Mouse (Mus musculus): Measurements from ENCODE around the gene Cdr2l. TPM values are rescaled to one million over a fixed set of nuclear protein-coding genes. Genes with fewer than 3 reads are reported as not detected.

The Cdr2l gene
- polyA plus RNA-seq, 1 experiment, result 0.15 TPM

- H3K4me1 ChIP-seq (ENCODE audit: control insufficient read depth, insufficient read depth, low read length), result peaks cover 2% of the 10 kb centered on the region; the same call in 1 of the 2 replicates
- peak within 1 kb of the TSS; percentile 55 for H3K4me3 ChIP-seq (ENCODE audit: insufficient read depth, low read length)
- TF ChIP-seq POLR2A (IDR thresholded peaks at IDR 0.05; ENCODE audit: borderline replicate concordance, low read depth, low read length), result no peak
- no peak for TF ChIP-seq CTCF (IDR thresholded peaks at IDR 0.05; ENCODE audit: low read depth, low read length)
- H3K27ac ChIP-seq (ENCODE audit: insufficient read depth, low read depth, low read length), result no peak within 1 kb of the TSS
Observed at GRCm38 (mm10) chr11:115367395-115367944, 14.2 kb upstream of the Cdr2l start, which contains the start of gene Hid1. Hid1 (minus strand) TSS chr11:115367756.

GRCm38 (mm10) chr11:115370368-115370767 lies 11.3 kb upstream of the Cdr2l start:
- H3K4me1 ChIP-seq (ENCODE audit: control insufficient read depth, insufficient read depth, low read length), result peaks cover 5% of the 10 kb centered on the region
- H3K27ac ChIP-seq (ENCODE audit: insufficient read depth, low read depth, low read length), result no peak overlapping the region
- TF ChIP-seq POLR2A (IDR thresholded peaks at IDR 0.05; ENCODE audit: borderline replicate concordance, low read depth, low read length) (no peak), CTCF (IDR thresholded peaks at IDR 0.05; ENCODE audit: low read depth, low read length) (no peak)
- H3K4me3 ChIP-seq (ENCODE audit: insufficient read depth, low read length), result no peak overlapping the region

- TF ChIP-seq POLR2A (IDR thresholded peaks at IDR 0.05; ENCODE audit: borderline replicate concordance, low read depth, low read length) (no peak), CTCF (IDR thresholded peaks at IDR 0.05; ENCODE audit: low read depth, low read length) (no peak)
- Histone ChIP-seq H3K4me3 (ENCODE audit: insufficient read depth, low read length) (no peak overlapping the region), H3K4me1 (ENCODE audit: control insufficient read depth, insufficient read depth, low read length) (peaks cover 5% of the 10 kb centered on the region), H3K27ac (ENCODE audit: insufficient read depth, low read depth, low read length) (no peak overlapping the region)
Observed at GRCm38 (mm10) chr11:115371354-115371753, 10.4 kb upstream of the Cdr2l start.

GRCm38 (mm10) chr11:115372015-115372414 lies 9.7 kb upstream of the Cdr2l start:
- Histone ChIP-seq H3K4me1 (ENCODE audit: control insufficient read depth, insufficient read depth, low read length) (peaks cover 5% of the 10 kb centered on the region), H3K27ac (ENCODE audit: insufficient read depth, low read depth, low read length) (no peak overlapping the region), H3K4me3 (ENCODE audit: insufficient read depth, low read length) (no peak overlapping the region)
- TF ChIP-seq CTCF (IDR thresholded peaks at IDR 0.05; ENCODE audit: low read depth, low read length) (no peak), POLR2A (IDR thresholded peaks at IDR 0.05; ENCODE audit: borderline replicate concordance, low read depth, low read length) (no peak)

- TF ChIP-seq POLR2A (IDR thresholded peaks at IDR 0.05; ENCODE audit: borderline replicate concordance, low read depth, low read length) (no peak), CTCF (IDR thresholded peaks at IDR 0.05; ENCODE audit: low read depth, low read length) (no peak)
- H3K4me1 ChIP-seq (ENCODE audit: control insufficient read depth, insufficient read depth, low read length), result peaks cover 4% of the 10 kb centered on the region
- H3K4me3 ChIP-seq (ENCODE audit: insufficient read depth, low read length), result no peak overlapping the region
- H3K27ac ChIP-seq (ENCODE audit: insufficient read depth, low read depth, low read length), result no peak overlapping the region
Observed at GRCm38 (mm10) chr11:115372737-115373136, 9.0 kb upstream of the Cdr2l start.

GRCm38 (mm10) chr11:115373805-115374694 lies 7.7 kb upstream of the Cdr2l start:
- Histone ChIP-seq H3K27ac (ENCODE audit: insufficient read depth, low read depth, low read length) (no peak overlapping the region), H3K4me1 (ENCODE audit: control insufficient read depth, insufficient read depth, low read length) (peaks cover 3% of the 10 kb centered on the region), H3K4me3 (ENCODE audit: insufficient read depth, low read length) (peak overlapping the region; percentile 11)
- TF ChIP-seq POLR2A (IDR thresholded peaks at IDR 0.05; ENCODE audit: borderline replicate concordance, low read depth, low read length) (no peak), CTCF (IDR thresholded peaks at IDR 0.05; ENCODE audit: low read depth, low read length) (no peak)

GRCm38 (mm10) chr11:115374695-115375425 lies 6.9 kb upstream of the Cdr2l start:
- Histone ChIP-seq H3K4me1 (ENCODE audit: control insufficient read depth, insufficient read depth, low read length) (peaks cover 3% of the 10 kb centered on the region), H3K4me3 (ENCODE audit: insufficient read depth, low read length) (no peak overlapping the region), H3K27ac (ENCODE audit: insufficient read depth, low read depth, low read length) (no peak overlapping the region)
- TF ChIP-seq CTCF (IDR thresholded peaks at IDR 0.05; ENCODE audit: low read depth, low read length) (no peak), POLR2A (IDR thresholded peaks at IDR 0.05; ENCODE audit: borderline replicate concordance, low read depth, low read length) (no peak)

- peaks cover 3% of the 10 kb centered on the region for H3K4me1 ChIP-seq (ENCODE audit: control insufficient read depth, insufficient read depth, low read length)
- H3K4me3 ChIP-seq (ENCODE audit: insufficient read depth, low read length), result no peak overlapping the region
Observed at GRCm38 (mm10) chr11:115376722-115377121, 5.0 kb upstream of the Cdr2l start.

GRCm38 (mm10) chr11:115377254-115377653 lies 4.5 kb upstream of the Cdr2l start:
- TF ChIP-seq POLR2A (IDR thresholded peaks at IDR 0.05; ENCODE audit: borderline replicate concordance, low read depth, low read length) (no peak), CTCF (IDR thresholded peaks at IDR 0.05; ENCODE audit: low read depth, low read length) (no peak)
- no peak overlapping the region for H3K27ac ChIP-seq (ENCODE audit: insufficient read depth, low read depth, low read length)
- peaks cover 4% of the 10 kb centered on the region for H3K4me1 ChIP-seq (ENCODE audit: control insufficient read depth, insufficient read depth, low read length)
- H3K4me3 ChIP-seq (ENCODE audit: insufficient read depth, low read length), result no peak overlapping the region

More at GRCm38 (mm10) chr11:115376722-115377121, 5.0 kb upstream of the Cdr2l start:
- TF ChIP-seq CTCF (IDR thresholded peaks at IDR 0.05; ENCODE audit: low read depth, low read length) (no peak), POLR2A (IDR thresholded peaks at IDR 0.05; ENCODE audit: borderline replicate concordance, low read depth, low read length) (no peak)
- H3K27ac ChIP-seq (ENCODE audit: insufficient read depth, low read depth, low read length), result no peak overlapping the region
